Mouse (Mus musculus): ENCODE data around the gene Pgpep1l.

- TF ChIP-seq POLR2A (IDR thresholded peaks at IDR 0.05; ENCODE audit: extremely low read depth, insufficient read depth, low read length) (no peak), CTCF (IDR thresholded peaks at IDR 0.05; ENCODE audit: extremely low read depth, insufficient read depth, low read length) (no peak)
Measured at GRCm38 (mm10) chr7:68239220-68239827, 24.7 kb downstream of the Pgpep1l start.

All from cortical plate, adult 2 months (tissue).